Mouse (Mus musculus) lung, postnatal 0 days (tissue): ENCODE data around the gene Katnb1.

Experiments
- CTCF ChIP-seq: IDR thresholded peaks from 2 replicates; pipeline ENCODE4 v1.5.1; 2016; ENCODE audit warnings: antibody characterized with exemption, mild to moderate bottlenecking
- EP300 ChIP-seq: IDR thresholded peaks from 2 replicates; pipeline ENCODE4 v1.6.1; 2016; ENCODE audit warnings: antibody characterized with exemption, mild to moderate bottlenecking, control low read depth

GRCm38 (mm10) chr8:95099009-95099408 lies 18.0 kb downstream of the Katnb1 start:
- TF ChIP-seq CTCF (peak; percentile 99), EP300 (no peak)
